Mouse (Mus musculus) ES-E14 (cell line): ENCODE data around the gene Bco1. TPM values are rescaled to one million over a fixed set of nuclear protein-coding genes. Genes with fewer than 3 reads are reported as not detected.

ENCODE experiments used
- DNase-seq: peaks from one replicate; pipeline ENCODE4 v3.0.0-alpha.2; 2013; ENCODE audit warnings: low read depth, low spot score
- H3K27ac ChIP-seq: 2 replicates; pipeline ENCODE4 v1.5.1; 2012; ENCODE audit warnings: low read depth, mild to moderate bottlenecking, low read length, moderate library complexity, mixed read lengths; ENCODE audit not compliant: poor library complexity, insufficient read depth, severe bottlenecking
- H3K36me3 ChIP-seq: 2 replicates; pipeline ENCODE4 v1.6.1; 2012; ENCODE audit warnings: mild to moderate bottlenecking, low read length, moderate library complexity, mixed read lengths; ENCODE audit not compliant: control insufficient read depth, poor library complexity, insufficient read depth, severe bottlenecking
- H3K4me1 ChIP-seq, 2 experiments: fragments of 150-350 bp in 1 of 2; sonication (generic) in 1 of 2; 2 replicates each; pipeline ENCODE4 v1.6.1; 2012; ENCODE audit warnings: low read length in 2 of 2, mild to moderate bottlenecking in 1 of 2, mixed read lengths in 1 of 2; ENCODE audit not compliant: control insufficient read depth in 2 of 2, insufficient read depth in 2 of 2, poor library complexity in 1 of 2
- H3K4me3 ChIP-seq, 2 experiments: fragments of 150-350 bp in 1 of 2; sonication (generic) in 1 of 2; 2 replicates each; pipeline ENCODE4 v1.5.1; 2012; ENCODE audit warnings: low read length in 2 of 2, low read depth in 1 of 2, mild to moderate bottlenecking in 1 of 2, mixed read lengths in 1 of 2; ENCODE audit not compliant: insufficient read depth in 1 of 2, poor library complexity in 1 of 2, severe bottlenecking in 1 of 2
- H3K9ac ChIP-seq: 2 replicates; pipeline ENCODE4 v1.6.1; 2012; ENCODE audit warnings: low read depth, mild to moderate bottlenecking, low read length, mixed read lengths; ENCODE audit not compliant: poor library complexity, insufficient read depth, severe bottlenecking
- H3K9me3 ChIP-seq: fragments of 150-350 bp; sonication (generic); 2 replicates; pipeline ENCODE4 v1.6.1; 2012; ENCODE audit warnings: low read depth, mild to moderate bottlenecking, low read length; ENCODE audit not compliant: control insufficient read depth, insufficient read depth
- CHD2 ChIP-seq: IDR thresholded peaks from 2 replicates; pipeline ENCODE4 v1.6.1; 2014; ENCODE audit warnings: mild to moderate bottlenecking, low read depth, low read length, inconsistent platforms
- HCFC1 ChIP-seq: IDR thresholded peaks from 2 replicates; pipeline ENCODE4 v1.6.1; 2012; ENCODE audit warnings: low read length, inconsistent platforms, borderline replicate concordance; ENCODE audit not compliant: insufficient read depth
- MAFK ChIP-seq: IDR thresholded peaks from 2 replicates; pipeline ENCODE4 v1.6.1; 2014; ENCODE audit warnings: mild to moderate bottlenecking, low read depth, low read length, inconsistent platforms; ENCODE audit not compliant: insufficient read depth
- ZC3H11A ChIP-seq: IDR thresholded peaks from 2 replicates; pipeline ENCODE4 v1.6.1; 2012; ENCODE audit warnings: low read depth, mild to moderate bottlenecking, inconsistent platforms, low read length, borderline replicate concordance
- ZNF384 ChIP-seq: IDR thresholded peaks from 2 replicates; pipeline ENCODE4 v1.6.1; 2012; ENCODE audit warnings: low read depth, low read length, inconsistent platforms
- in situ Hi-C, 2 experiments: fragments of 600-800 bp; cut with MboI; formaldehyde crosslinking; loops; one replicate each; pipeline ENCODE4 v1.15.1; 2025; ENCODE audit warnings: low sequenced_read_pairs in 2 of 2, inconsistent platforms in 1 of 2; ENCODE audit not compliant: unreplicated experiment in 2 of 2
- total RNA-seq: library from RNA; depleted of rRNA; stranded (reverse); fragments of 300-350 nt; gene quantifications from 2 replicates; pipeline ENCODE4 v1.2.3, GENCODE M21; 2012

The Bco1 gene
- total RNA-seq, 1 experiment = 0.09 TPM

DNA sequence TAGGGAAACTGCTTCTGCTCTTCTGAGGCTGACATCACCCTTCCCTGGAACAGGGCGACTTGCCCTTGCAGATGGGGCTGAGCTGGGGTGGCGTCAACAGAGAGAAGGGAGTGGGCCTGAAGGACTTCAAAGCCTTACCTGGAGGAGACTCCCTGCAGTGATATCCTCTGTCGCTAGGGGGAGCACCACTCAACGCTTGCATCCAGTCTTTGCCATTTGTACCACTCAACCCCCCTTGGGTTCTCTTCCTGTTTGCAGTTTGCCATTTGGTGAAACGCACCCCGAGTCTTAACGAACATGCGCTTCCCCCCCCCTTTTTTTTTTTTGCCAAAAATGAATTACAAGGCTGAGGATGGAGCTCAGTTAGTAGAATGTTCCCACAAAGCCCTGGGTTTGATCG, 11.9 kb downstream of the Bco1 start:
- H3K4me3 ChIP-seq = no peak overlapping the region
- H3K4me1 ChIP-seq = peaks cover 0 to 8% of the 10 kb centered on the region in 2 experiments; a peak in 1 of 4 replicates
- in situ Hi-C loops = loop anchor here in 1 of 2 experiments (5.0 kb wide), 1 partner anchor 365 kb away; no protein-coding TSS in a partner anchor
- peak; percentile 80 for DNase-seq
- no peak overlapping the region for H3K9ac ChIP-seq
- H3K36me3 ChIP-seq = no peaks in the 10 kb centered on the region
- H3K27ac ChIP-seq = no peak overlapping the region
- no peaks in the 10 kb centered on the region for H3K9me3 ChIP-seq
- TF ChIP-seq ZNF384 (no peak), ZC3H11A (no peak), CHD2 (no peak), HCFC1 (no peak), MAFK (no peak)

DNA sequence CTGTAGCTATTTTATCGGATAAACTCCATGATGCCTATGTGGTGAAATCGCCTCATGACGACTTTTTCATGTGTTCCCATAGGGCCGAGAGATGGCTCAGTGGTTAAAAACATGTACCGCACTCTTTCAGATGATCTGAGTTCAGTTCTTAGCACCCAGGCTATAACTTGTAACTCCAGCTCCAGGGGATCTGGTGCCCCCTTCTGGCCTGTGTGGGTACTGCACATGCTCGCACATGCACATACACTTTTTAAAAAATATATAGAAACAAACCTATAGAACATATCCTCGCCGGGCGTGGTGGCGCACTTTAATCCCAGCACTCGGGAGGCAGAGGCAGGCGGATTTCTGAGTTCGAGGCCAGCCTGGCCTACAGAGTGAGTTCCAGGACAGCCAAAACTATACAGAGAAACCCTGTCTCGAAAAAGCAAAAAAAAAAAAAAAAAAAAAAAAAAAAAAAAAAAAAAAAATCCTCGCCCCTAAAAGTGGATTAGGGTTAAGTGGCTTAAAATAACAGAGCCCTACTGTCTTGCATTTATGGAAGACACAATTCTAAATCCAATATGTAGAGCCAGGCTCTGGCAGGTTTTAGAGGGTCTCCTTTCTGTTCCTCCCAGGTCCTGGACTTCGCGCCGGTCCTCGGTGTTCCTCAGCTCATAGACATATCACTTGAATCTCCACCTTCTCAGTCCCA, 13.5 kb downstream of the Bco1 start:
- H3K27ac ChIP-seq = no peak overlapping the region
- no peak overlapping the region for H3K4me3 ChIP-seq
- H3K9ac ChIP-seq = no peak overlapping the region
- no peaks in the 10 kb centered on the region for H3K9me3 ChIP-seq
- DNase-seq = no peak
- peaks cover 0 to 9% of the 10 kb centered on the region in 2 experiments; a peak in 1 of 4 replicates for H3K4me1 ChIP-seq
- peak; percentile 92 for TF ChIP-seq ZNF384
- no peak for TF ChIP-seq MAFK
- TF ChIP-seq ZC3H11A = no peak
- in situ Hi-C loops = loop anchor here in 1 of 2 experiments (5.0 kb wide), 1 partner anchor 363 kb away; no protein-coding TSS in a partner anchor
- no peaks in the 10 kb centered on the region for H3K36me3 ChIP-seq

DNA sequence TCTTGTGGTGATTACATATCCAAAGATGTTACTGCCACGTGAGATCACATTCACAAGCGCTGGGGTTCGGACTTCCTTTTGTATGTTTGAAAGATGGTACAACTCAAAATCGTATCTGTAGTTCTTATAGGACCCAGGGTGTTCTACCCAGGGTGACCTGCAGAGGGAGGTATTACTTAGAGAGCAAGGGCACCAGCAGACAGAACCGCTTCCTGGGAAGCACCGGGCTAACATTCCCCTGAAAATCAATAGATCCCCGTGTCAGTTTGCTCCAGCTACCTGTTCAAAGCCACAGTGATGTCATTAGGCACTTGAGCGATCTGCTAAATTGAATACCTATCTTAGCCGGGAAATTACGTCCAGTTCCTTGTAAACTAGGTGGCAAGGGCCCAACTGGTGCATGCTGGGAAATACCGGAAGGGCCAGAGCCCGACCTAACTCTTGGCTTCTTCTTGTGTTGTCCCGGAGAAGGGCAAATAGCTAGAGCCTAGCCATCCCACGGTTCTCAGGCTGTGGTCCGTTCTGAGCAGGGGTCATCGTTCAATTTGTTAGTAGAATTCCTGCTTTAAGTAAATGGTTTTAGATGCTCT, 14.2 kb downstream of the Bco1 start:
- Histone ChIP-seq H3K9ac (no peak overlapping the region; the same call in 1 of the 2 replicates), H3K9me3 (no peaks in the 10 kb centered on the region), H3K27ac (no peak overlapping the region), H3K36me3 (no peaks in the 10 kb centered on the region), H3K4me3 (peak overlapping the region; percentile 28 to 50), H3K4me1 (peaks cover 0 to 9% of the 10 kb centered on the region in 2 experiments; a peak in 1 of 4 replicates)
- in situ Hi-C loops = loop anchor here in 1 of 2 experiments (5.0 kb wide), 1 partner anchor 362 kb away; no protein-coding TSS in a partner anchor
- TF ChIP-seq MAFK = no peak
- TF ChIP-seq ZNF384 = no peak
- no peak for TF ChIP-seq CHD2
- TF ChIP-seq ZC3H11A = no peak; the same call in 1 of the 2 replicates
- no peak for TF ChIP-seq HCFC1
- peak; percentile 80 for DNase-seq

DNA sequence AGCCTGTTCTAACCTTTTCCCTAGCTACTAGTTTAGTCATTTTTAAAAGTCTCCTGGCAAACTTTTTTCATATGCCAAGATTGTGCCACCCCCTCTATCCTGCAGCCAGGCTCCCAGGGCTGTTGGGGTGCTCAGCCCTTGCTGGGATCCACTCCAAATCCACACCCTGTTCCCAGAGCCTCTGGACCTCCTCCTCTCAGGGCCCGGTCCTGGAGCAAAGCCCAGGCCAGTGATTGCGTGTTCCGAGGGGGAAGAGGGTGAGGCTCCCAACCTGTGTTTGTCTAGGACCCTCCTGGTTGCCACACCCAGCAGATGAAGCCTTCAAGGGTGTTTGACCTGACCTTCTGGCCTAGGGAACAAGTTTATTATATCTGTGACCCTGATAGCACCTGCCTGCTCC, 16.0 kb downstream of the Bco1 start:
- in situ Hi-C loops = no loop called here
- H3K27ac ChIP-seq = no peak overlapping the region
- no peak for DNase-seq
- H3K4me3 ChIP-seq = no peak overlapping the region
- TF ChIP-seq HCFC1 = no peak
- no peak for TF ChIP-seq ZNF384
- no peak for TF ChIP-seq CHD2
- TF ChIP-seq MAFK = no peak
- TF ChIP-seq ZC3H11A = no peak
- H3K9me3 ChIP-seq = no peaks in the 10 kb centered on the region
- peaks cover 0 to 14% of the 10 kb centered on the region in 2 experiments; a peak in 1 of 4 replicates for H3K4me1 ChIP-seq
- no peaks in the 10 kb centered on the region for H3K36me3 ChIP-seq
- H3K9ac ChIP-seq = no peak overlapping the region
